Mouse (Mus musculus) lung, postnatal 0 days (tissue): ENCODE measurements around the gene Wdr47.

ENCODE experiments used
- CTCF ChIP-seq: IDR thresholded peaks from 2 replicates; pipeline ENCODE4 v1.5.1; 2016; ENCODE audit warnings: antibody characterized with exemption, mild to moderate bottlenecking
- EP300 ChIP-seq: IDR thresholded peaks from 2 replicates; pipeline ENCODE4 v1.6.1; 2016; ENCODE audit warnings: antibody characterized with exemption, mild to moderate bottlenecking, control low read depth

- no peak for TF ChIP-seq EP300
- TF ChIP-seq CTCF = no peak
Observed at GRCm38 (mm10) chr3:108574018-108574417, 17.1 kb upstream of the Wdr47 start.
